Mouse (Mus musculus): ENCODE measurements around the gene Gm17026.
"Not testable (repeated sequence)": the region's sequence is repeated elsewhere in the genome, so short reads cannot be mapped to it uniquely, and the experiment has no call there.

Gm17026 gene

DNA sequence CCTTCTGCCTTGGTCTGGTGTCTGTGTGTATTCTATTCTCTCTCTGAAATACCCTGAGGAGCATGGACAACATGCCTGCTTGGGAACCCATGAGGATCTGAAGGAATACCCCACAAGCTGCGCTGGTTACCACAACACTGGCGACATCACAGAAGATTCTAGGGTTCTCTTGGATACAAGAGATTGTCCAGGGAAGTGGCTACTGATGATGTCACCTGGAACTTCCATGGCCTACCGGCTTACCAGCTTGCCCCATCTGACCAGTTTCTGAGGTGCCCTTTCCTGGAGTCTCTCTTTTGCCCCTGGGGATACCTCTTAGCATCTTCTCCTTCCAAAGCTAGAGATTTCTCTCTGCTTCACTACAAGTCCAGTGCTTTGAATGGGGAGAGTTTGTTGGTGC is at the start of gene Gm17026:
Gene Gm17026, minus strand, starts transcription at position 101 of the 400 bp plus-strand sequence.
- not testable (repeated sequence) for ATAC-seq (ENCODE audit: low TSS enrichment)

DNA sequence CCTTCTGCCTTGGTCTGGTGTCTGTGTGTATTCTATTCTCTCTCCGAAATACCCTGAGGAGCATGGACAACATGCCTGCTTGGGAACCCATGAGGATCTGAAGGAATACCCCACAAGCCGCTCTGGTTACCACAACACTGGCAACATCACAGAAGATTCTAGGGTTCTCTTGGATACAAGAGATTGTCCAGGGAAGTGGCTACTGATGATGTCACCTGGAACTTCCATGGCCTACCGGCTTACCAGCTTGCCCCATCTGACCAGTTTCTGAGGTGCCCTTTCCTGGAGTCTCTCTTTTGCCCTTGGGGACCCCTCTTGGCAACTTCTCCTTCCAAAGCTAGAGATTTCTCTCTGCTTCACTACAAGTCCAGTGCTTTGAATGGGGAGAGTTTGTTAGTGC is 37.4 kb upstream of the Gm17026 start, which contains the start of gene Gm9611:
Gene Gm9611, minus strand, starts transcription at position 101 of the 400 bp plus-strand sequence.
- ATAC-seq (ENCODE audit: low TSS enrichment), result not testable (repeated sequence)

DNA sequence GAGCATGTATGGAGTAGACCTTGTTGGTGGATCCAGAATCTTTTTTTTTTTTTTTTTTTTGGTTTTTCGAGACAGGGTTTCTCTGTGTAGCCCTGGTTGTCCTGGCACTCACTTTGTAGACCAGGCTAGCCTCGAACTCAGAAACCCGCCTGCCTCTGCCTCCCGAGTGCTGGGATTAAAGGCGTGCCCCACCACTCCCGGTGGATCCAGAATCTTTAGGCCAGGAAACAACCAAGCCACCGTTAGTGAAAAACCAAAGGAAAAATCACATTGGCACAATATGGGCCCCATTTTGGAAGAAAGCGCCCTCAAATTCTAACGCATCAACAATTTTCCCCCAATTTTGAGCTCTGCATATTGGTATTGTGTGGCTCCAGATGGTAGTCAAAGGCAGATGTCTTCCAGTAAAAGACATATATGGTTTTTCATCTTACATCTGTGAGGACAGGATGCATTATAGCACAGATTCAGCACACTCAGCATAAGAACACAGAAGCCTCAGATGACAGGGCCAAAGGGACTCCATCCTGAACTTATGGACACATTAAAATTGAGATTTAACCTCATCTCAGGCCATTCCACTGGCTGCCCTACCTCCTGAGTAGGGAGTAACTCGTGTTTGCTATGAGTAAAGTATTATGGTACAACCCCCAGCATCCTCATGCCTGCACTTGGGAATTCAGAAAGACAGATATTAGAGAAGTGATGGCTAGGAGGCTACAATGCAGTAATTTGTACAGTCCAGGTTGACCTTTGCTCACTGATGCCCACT is 42.9 kb downstream of the Gm17026 start:
- ATAC-seq (ENCODE audit: low TSS enrichment), result not testable (repeated sequence)
